Mouse (Mus musculus) heart, adult 2 months (tissue): ENCODE results near the gene Prdm5.

ENCODE experiments used
- CTCF ChIP-seq: fragments of 200-600 bp; IDR thresholded peaks from 2 replicates; pipeline ENCODE4 v1.8.1; 2022; ENCODE audit warnings: antibody characterized with exemption, mild to moderate bottlenecking, moderate library complexity
- EP300 ChIP-seq: fragments of 200-500 bp; IDR thresholded peaks from 2 replicates; pipeline ENCODE4 v1.6.1; 2011; ENCODE audit warnings: low read depth, low read length, control low read depth; ENCODE audit not compliant: insufficient read depth
- POLR2A ChIP-seq: fragments of 200-500 bp; IDR thresholded peaks from 2 replicates; pipeline ENCODE4 v1.6.1; 2011; ENCODE audit warnings: mild to moderate bottlenecking, low read depth, low read length, control low read depth; ENCODE audit not compliant: insufficient read depth

DNA sequence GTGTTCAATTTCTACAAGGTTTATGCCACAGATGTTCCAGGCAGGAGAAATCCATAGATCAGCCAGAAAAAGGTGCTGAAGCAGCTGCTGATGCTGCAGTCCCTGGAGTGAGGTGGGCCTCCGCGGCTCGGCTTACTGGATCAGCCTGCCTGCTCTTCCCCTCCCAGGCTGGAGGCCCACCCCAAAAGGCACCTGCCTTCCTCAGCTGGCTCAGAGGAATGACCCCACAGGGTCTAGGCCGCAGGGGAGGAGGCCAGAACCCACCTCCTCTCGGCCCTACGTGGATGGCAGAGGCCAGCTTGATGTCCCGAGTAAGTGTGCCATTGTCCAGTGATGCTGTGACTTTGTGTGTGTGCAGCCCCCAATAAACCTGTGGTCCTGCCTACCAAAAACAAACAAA, 20.6 kb upstream of the Prdm5 start:
- TF ChIP-seq CTCF (no peak), POLR2A (no peak), EP300 (no peak)
